Mouse (Mus musculus) kidney, embryonic 14.5 days (tissue): ENCODE results near the gene Cdhr1. TPM values are rescaled to one million over a fixed set of nuclear protein-coding genes. Genes with fewer than 3 reads are reported as not detected.
A peak's percentile ranks its signal among the peaks of the same experiment; 100 is the strongest.

Experiments used
- ATAC-seq: fragments of 200-750 bp; cut with Nextera tagmentation; 2 replicates; pipeline ENCODE4 v1.8.0; 2017; ENCODE audit warnings: moderate number of reproducible peaks, mild to moderate bottlenecking, moderate TSS enrichment, moderate library complexity; ENCODE audit not compliant: low FRiP score, low TSS enrichment
- H3K27ac ChIP-seq: fragments of 300-500 bp; sonication (generic); 2 replicates; pipeline ENCODE4 v1.5.1; 2014; ENCODE audit warnings: low read depth, mild to moderate bottlenecking, low read length, moderate library complexity, mixed read lengths
- H3K27me3 ChIP-seq: fragments of 300-500 bp; sonication (generic); 2 replicates; pipeline ENCODE4 v1.6.1; 2014; ENCODE audit warnings: mild to moderate bottlenecking, low read length; ENCODE audit not compliant: control insufficient read depth, insufficient read depth
- H3K36me3 ChIP-seq: fragments of 300-500 bp; sonication (generic); 2 replicates; pipeline ENCODE4 v1.6.1; 2014; ENCODE audit warnings: low read length, mixed read lengths; ENCODE audit not compliant: control insufficient read depth, insufficient read depth
- H3K4me1 ChIP-seq: fragments of 300-500 bp; sonication (generic); 2 replicates; pipeline ENCODE4 v1.6.1; 2014; ENCODE audit warnings: low read length, mixed read lengths; ENCODE audit not compliant: control insufficient read depth, insufficient read depth
- H3K4me2 ChIP-seq: fragments of 300-500 bp; sonication (generic); replicated peaks from 2 replicates; pipeline ENCODE4 v1.6.1; 2014; ENCODE audit warnings: low read depth, mild to moderate bottlenecking, low read length
- H3K4me3 ChIP-seq: fragments of 300-500 bp; sonication (generic); 2 replicates; pipeline ENCODE4 v1.5.1; 2014; ENCODE audit warnings: mild to moderate bottlenecking, low read length
- H3K9ac ChIP-seq: fragments of 300-500 bp; sonication (generic); 2 replicates; pipeline ENCODE4 v1.6.1; 2014; ENCODE audit warnings: low read depth, mild to moderate bottlenecking, low read length, moderate library complexity
- H3K9me3 ChIP-seq: fragments of 300-500 bp; sonication (generic); 2 replicates; pipeline ENCODE4 v1.6.1; 2016; ENCODE audit warnings: low read length; ENCODE audit not compliant: control insufficient read depth
- WGBS: fragments of 180-500 bp; shearing (Covaris S2); extraction: QIAGEN DNeasy Blood & Tissue Kit; methylation state at CpG from one replicate; pipeline ENCODE4 v1.1.7; 2014; 5-methylcytosine and 5-hydroxymethylcytosine counted together
- polyA plus RNA-seq: library from polyadenylated mRNA; unstranded; fragments of >200 nt; fragmentation: Nextera tagmentation; extraction: Ambion mirVana; gene quantifications from 2 replicates; pipeline ENCODE4 v1.2.1, GENCODE M21; 2014

Gene Cdhr1
- polyA plus RNA-seq, 1 experiment from 2014 or later, result 5.6 TPM

- Histone ChIP-seq H3K9ac (no peak overlapping the region), H3K4me3 (no peak overlapping the region), H3K4me2 (no peak overlapping the region), H3K9me3 (no peaks in the 10 kb centered on the region), H3K27me3 (no peaks in the 10 kb centered on the region), H3K27ac (no peak overlapping the region), H3K36me3 (no peaks in the 10 kb centered on the region), H3K4me1 (no peaks in the 10 kb centered on the region)
- 72% methylated on average over 2 of the region's 2 CpGs for WGBS
- ATAC-seq, result no peak
Observed at GRCm38 (mm10) chr14:37064849-37065248, 33.3 kb downstream of the Cdhr1 start.

GRCm38 (mm10) chr14:37048914-37049410 lies 49.2 kb downstream of the Cdhr1 start, which contains the start of gene Rgr:
Gene Rgr, minus strand, starts transcription at chr14:37048964.
- Histone ChIP-seq H3K4me1 (no peaks in the 10 kb centered on the region), H3K36me3 (no peaks in the 10 kb centered on the region), H3K4me3 (no peak within 1 kb of the TSS), H3K4me2 (no peak within 1 kb of the TSS), H3K27me3 (no peaks in the 10 kb centered on the region), H3K27ac (no peak within 1 kb of the TSS), H3K9me3 (no peaks in the 10 kb centered on the region), H3K9ac (no peak within 1 kb of the TSS)
- no peak for ATAC-seq
- 65% methylated on average over 1 of the region's 1 CpGs for WGBS

GRCm38 (mm10) chr14:37034432-37034831 lies 63.7 kb downstream of the Cdhr1 start:
- H3K4me3 ChIP-seq, result no peak overlapping the region
- no peaks in the 10 kb centered on the region for H3K9me3 ChIP-seq
- H3K4me2 ChIP-seq, result no peak overlapping the region
- no peak overlapping the region for H3K27ac ChIP-seq
- H3K36me3 ChIP-seq, result no peaks in the 10 kb centered on the region
- no peak for ATAC-seq
- no peak overlapping the region for H3K9ac ChIP-seq
- 43% methylated on average over 5 of the region's 5 CpGs for WGBS
- no peaks in the 10 kb centered on the region for H3K27me3 ChIP-seq
- no peaks in the 10 kb centered on the region for H3K4me1 ChIP-seq

GRCm38 (mm10) chr14:37033241-37033640 lies 64.9 kb downstream of the Cdhr1 start:
- H3K4me3 ChIP-seq, result no peak overlapping the region
- no peak overlapping the region for H3K4me2 ChIP-seq
- H3K4me1 ChIP-seq, result no peaks in the 10 kb centered on the region
- WGBS, result 14% methylated on average over 7 of the region's 7 CpGs
- no peaks in the 10 kb centered on the region for H3K36me3 ChIP-seq
- H3K27me3 ChIP-seq, result no peaks in the 10 kb centered on the region
- peak; percentile 55; the same call in 1 of the 2 replicates for ATAC-seq
- H3K27ac ChIP-seq, result no peak overlapping the region
- H3K9me3 ChIP-seq, result no peaks in the 10 kb centered on the region
- H3K9ac ChIP-seq, result no peak overlapping the region

GRCm38 (mm10) chr14:37032481-37033104 lies 65.6 kb downstream of the Cdhr1 start:
- Histone ChIP-seq H3K27me3 (no peaks in the 10 kb centered on the region), H3K4me3 (no peak overlapping the region), H3K27ac (no peak overlapping the region), H3K9me3 (no peaks in the 10 kb centered on the region), H3K9ac (no peak overlapping the region), H3K36me3 (no peaks in the 10 kb centered on the region), H3K4me2 (no peak overlapping the region), H3K4me1 (no peaks in the 10 kb centered on the region)
- 80% methylated on average over 11 of the region's 11 CpGs for WGBS
- ATAC-seq, result no peak

GRCm38 (mm10) chr14:37028555-37028954 lies 69.6 kb downstream of the Cdhr1 start:
- Histone ChIP-seq H3K4me1 (no peaks in the 10 kb centered on the region), H3K36me3 (no peaks in the 10 kb centered on the region), H3K4me3 (no peak overlapping the region), H3K9ac (no peak overlapping the region), H3K27me3 (no peaks in the 10 kb centered on the region), H3K4me2 (no peak overlapping the region), H3K27ac (no peak overlapping the region), H3K9me3 (no peaks in the 10 kb centered on the region)
- WGBS, result 86% methylated on average over 3 of the region's 3 CpGs
- ATAC-seq, result no peak

GRCm38 (mm10) chr14:37027951-37028350 lies 70.2 kb downstream of the Cdhr1 start:
- 97% methylated on average over 3 of the region's 3 CpGs for WGBS
- H3K27me3 ChIP-seq, result no peaks in the 10 kb centered on the region
- no peak overlapping the region for H3K4me3 ChIP-seq
- H3K27ac ChIP-seq, result no peak overlapping the region
- H3K9me3 ChIP-seq, result no peaks in the 10 kb centered on the region
- H3K4me2 ChIP-seq, result no peak overlapping the region
- H3K36me3 ChIP-seq, result no peaks in the 10 kb centered on the region
- no peaks in the 10 kb centered on the region for H3K4me1 ChIP-seq
- no peak overlapping the region for H3K9ac ChIP-seq
- no peak for ATAC-seq

Other genes with a start within 250 kb of the Cdhr1 start
- 25.1 and 35.3 TPM in 2 replicates for gene Ccser2, start 129.6 kb downstream of the Cdhr1 start, polyA plus RNA-seq
- gene Rgr, start 49.4 kb downstream of the Cdhr1 start, polyA plus RNA-seq, result not detected in 2 replicates
- not detected in 2 replicates for gene Lrit1, start 43.5 kb downstream of the Cdhr1 start, polyA plus RNA-seq
- gene Lrit2, start 30.4 kb downstream of the Cdhr1 start, polyA plus RNA-seq, result not detected in 2 replicates
- gene 2610528A11Rik, start 15.7 kb upstream of the Cdhr1 start, polyA plus RNA-seq, result 0.69 and 0.81 TPM in 2 replicates
- 169 and 206 TPM in 2 replicates for gene Ghitm, start 36.9 kb upstream of the Cdhr1 start, polyA plus RNA-seq